Mouse (Mus musculus): ENCODE measurements around the gene Acp6.

GRCm38 (mm10) chr3:97167126-97167525 is 8.5 kb downstream of the Acp6 start:
- TF ChIP-seq POLR2A (IDR thresholded peaks at IDR 0.05; ENCODE audit: insufficient read length, low read depth) (no peak), TCF3 (IDR thresholded peaks at IDR 0.05; ENCODE audit: insufficient read length, low read depth) (no peak), TCF12 (IDR thresholded peaks at IDR 0.05; ENCODE audit: insufficient read depth, poor library complexity, severe bottlenecking) (no peak), POLR2AphosphoS2 (IDR thresholded peaks at IDR 0.05; ENCODE audit: insufficient read length, low read depth) (no peak), MAX (IDR thresholded peaks at IDR 0.05; ENCODE audit: low read depth) (no peak), SRF (IDR thresholded peaks at IDR 0.05; ENCODE audit: control insufficient read depth, insufficient read length, low read depth) (no peak), USF1 (IDR thresholded peaks at IDR 0.05; ENCODE audit: low read depth) (no peak), E2F4 (IDR thresholded peaks at IDR 0.05; ENCODE audit: insufficient read depth) (no peak), MYOD1 (IDR thresholded peaks at IDR 0.05; ENCODE audit: control insufficient read depth in 1 of 3, insufficient read length in 2 of 3, low read depth in 2 of 3) (no peak), CEBPB (IDR thresholded peaks at IDR 0.05; ENCODE audit: insufficient read depth, poor library complexity, severe bottlenecking) (no peak), MYOG (IDR thresholded peaks at IDR 0.05; ENCODE audit: control insufficient read depth in 1 of 3, insufficient read depth in 1 of 3, insufficient read length in 2 of 3, low read depth in 2 of 3) (no peak), REST (IDR thresholded peaks at IDR 0.05; ENCODE audit: insufficient read depth, insufficient read length) (no peak)

All from myocyte (in vitro differentiated cells).